Mouse (Mus musculus) hindbrain, postnatal 0 days (tissue): Measurements from ENCODE around the gene Dtd1. TPM values are rescaled to one million over a fixed set of nuclear protein-coding genes. Genes with fewer than 3 reads are reported as not detected.
"Not testable (repeated sequence)": the region's sequence is repeated elsewhere in the genome, so short reads cannot be mapped to it uniquely, and the experiment has no call there.

Experiments used
- ATAC-seq: fragments of 200-750 bp; cut with Nextera tagmentation; 2 replicates; pipeline ENCODE4 v1.8.0; 2017; ENCODE audit warnings: mild to moderate bottlenecking, moderate TSS enrichment, moderate library complexity
- DNase-seq: peaks from one replicate; pipeline ENCODE4 v3.0.0-alpha.2; 2015; ENCODE audit warnings: low spot score
- H3K27ac ChIP-seq: fragments of 300-500 bp; sonication (generic); 2 replicates; pipeline ENCODE4 v1.5.1; 2014; ENCODE audit warnings: mild to moderate bottlenecking
- H3K27me3 ChIP-seq: fragments of 300-500 bp; sonication (generic); 2 replicates; pipeline ENCODE4 v1.6.1; 2014; ENCODE audit warnings: low read length, mixed read lengths; ENCODE audit not compliant: insufficient read depth
- H3K36me3 ChIP-seq: fragments of 300-500 bp; sonication (generic); 2 replicates; pipeline ENCODE4 v1.6.1; 2014; ENCODE audit warnings: low read length, mixed read lengths; ENCODE audit not compliant: insufficient read depth
- H3K4me1 ChIP-seq: fragments of 300-500 bp; sonication (generic); 2 replicates; pipeline ENCODE4 v1.6.1; 2014; ENCODE audit warnings: antibody characterized with exemption, low read length, mixed read lengths; ENCODE audit not compliant: insufficient read depth
- H3K4me2 ChIP-seq: fragments of 300-500 bp; sonication (generic); 2 replicates; pipeline ENCODE4 v1.6.1; 2014; ENCODE audit warnings: low read depth, mild to moderate bottlenecking, low read length, moderate library complexity, mixed read lengths
- H3K4me3 ChIP-seq: fragments of 300-500 bp; sonication (generic); 2 replicates; pipeline ENCODE4 v1.5.1; 2014; ENCODE audit warnings: low read length
- H3K9ac ChIP-seq: fragments of 300-500 bp; sonication (generic); replicated peaks from 2 replicates; pipeline ENCODE4 v1.6.1; 2014; ENCODE audit warnings: mild to moderate bottlenecking, low read length, moderate library complexity, mixed read lengths
- H3K9me3 ChIP-seq: fragments of 300-500 bp; sonication (generic); 2 replicates; pipeline ENCODE4 v1.6.1; 2016; ENCODE audit warnings: low read length, mixed read lengths
- CTCF ChIP-seq: IDR thresholded peaks from 2 replicates; pipeline ENCODE4 v1.5.1; 2016; ENCODE audit warnings: antibody characterized with exemption, control low read depth, low read depth
- WGBS: fragments of 180-500 bp; shearing (Covaris S2); extraction: QIAGEN DNeasy Blood & Tissue Kit; methylation state at CpG from one replicate; pipeline ENCODE4 v1.1.7; 2014; 5-methylcytosine and 5-hydroxymethylcytosine counted together
- polyA plus RNA-seq: library from polyadenylated mRNA; unstranded; fragments of >200 nt; fragmentation: Nextera tagmentation; extraction: Ambion mirVana; gene quantifications from 2 replicates; pipeline ENCODE4 v1.2.1, GENCODE M21; 2015
- total RNA-seq: library from RNA; depleted of rRNA; stranded (reverse); fragments of >200 nt; gene quantifications from 2 replicates; pipeline ENCODE4 v1.2.3, GENCODE M21; 2014; rRNA removed

The Dtd1 gene
- total RNA-seq (63.4 and 68.5 TPM in 2 replicates), polyA plus RNA-seq (172 and 173 TPM in 2 replicates)

DNA sequence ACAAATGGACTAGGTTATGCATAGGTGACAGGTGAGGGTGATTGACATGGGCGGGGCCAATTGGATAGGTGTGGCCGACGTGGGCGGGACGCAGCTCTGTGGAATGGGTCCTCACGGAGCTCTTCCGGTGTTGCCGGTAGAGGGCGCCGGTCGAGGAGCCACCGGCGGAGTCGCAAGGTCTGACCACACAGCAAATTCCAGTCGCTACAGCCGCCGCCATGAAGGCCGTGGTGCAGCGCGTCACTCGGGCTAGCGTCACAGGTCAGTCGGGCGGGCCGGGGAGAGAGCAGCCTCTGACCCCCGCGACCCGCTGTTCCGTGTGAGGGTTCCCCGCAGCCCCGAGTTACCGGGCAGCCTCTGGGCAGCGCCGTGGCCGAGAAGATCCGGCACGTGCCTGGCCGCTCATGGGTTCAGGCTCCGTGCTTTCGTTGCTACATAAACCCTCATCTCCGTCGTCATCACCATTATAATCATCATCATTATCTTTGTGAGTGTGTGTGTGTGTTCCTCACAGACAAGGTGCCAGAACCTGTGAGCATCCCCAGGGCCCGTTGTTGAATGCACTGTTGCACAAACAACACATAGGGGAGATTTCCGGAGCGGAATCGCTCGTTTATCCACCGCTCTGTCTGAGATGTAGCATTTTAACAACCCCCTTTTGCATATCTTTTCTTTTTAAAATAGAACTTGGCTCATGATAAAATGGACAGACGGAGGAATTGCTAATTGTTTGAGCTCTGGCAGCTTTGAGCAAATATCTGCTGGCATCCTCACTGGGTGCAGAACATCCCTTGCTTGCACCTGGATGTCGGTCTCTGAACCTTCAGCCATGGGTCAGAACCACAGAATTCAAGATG lies at the start of gene Dtd1:
TSS of gene Dtd1 (plus strand) at position 67 of the 857 bp plus-strand sequence.
- WGBS = 1% methylated on average over 48 of the region's 50 CpGs
- H3K4me2 ChIP-seq = peak within 1 kb of the TSS; percentile 79
- H3K27me3 ChIP-seq = no peaks in the 10 kb centered on the region
- H3K4me1 ChIP-seq = no peaks in the 10 kb centered on the region
- DNase-seq (peak; percentile 91), ATAC-seq (peak; percentile 94)
- TF ChIP-seq CTCF = peak; percentile 90
- no peaks in the 10 kb centered on the region for H3K9me3 ChIP-seq
- H3K27ac ChIP-seq = peak within 1 kb of the TSS; percentile 88
- H3K4me3 ChIP-seq = peak within 1 kb of the TSS; percentile 67
- H3K36me3 ChIP-seq = no peaks in the 10 kb centered on the region; the same call in 1 of the 2 replicates
- peak within 1 kb of the TSS; percentile 82 for H3K9ac ChIP-seq

DNA sequence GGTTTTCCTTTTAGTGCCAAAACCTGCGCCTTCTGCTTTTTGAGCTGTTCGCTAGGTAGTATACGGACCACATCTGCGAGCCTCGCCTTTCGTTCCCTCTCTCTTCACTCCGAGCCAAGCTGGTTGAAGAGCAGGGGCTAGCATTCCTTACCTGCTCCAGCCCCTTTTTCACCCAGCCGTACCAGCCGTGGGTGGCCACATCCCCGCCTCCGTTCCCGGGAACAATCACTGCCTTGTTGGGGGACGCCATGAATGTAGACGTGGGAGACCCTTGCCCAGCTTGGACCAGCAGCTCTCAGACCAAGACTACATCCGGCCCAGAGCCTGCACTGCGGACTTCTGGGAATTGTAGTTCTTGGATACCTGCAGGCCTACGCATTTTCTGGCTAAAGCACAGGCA lies 49.2 kb upstream of the Dtd1 start, which contains the start of gene Rbbp9:
TSS of gene Rbbp9 (minus strand) at position 341 of the 400 bp plus-strand sequence.
- peak within 1 kb of the TSS; percentile 67 for H3K4me2 ChIP-seq
- peak; percentile 96 for ATAC-seq
- no peaks in the 10 kb centered on the region for H3K9me3 ChIP-seq
- peak within 1 kb of the TSS; percentile 58 for H3K4me3 ChIP-seq
- H3K4me1 ChIP-seq = no peaks in the 10 kb centered on the region; the same call in 1 of the 2 replicates
- H3K9ac ChIP-seq = peak within 1 kb of the TSS; percentile 74
- peaks cover 18% of the 10 kb centered on the region for H3K36me3 ChIP-seq
- TF ChIP-seq CTCF = no peak
- H3K27me3 ChIP-seq = no peaks in the 10 kb centered on the region
- H3K27ac ChIP-seq = peak within 1 kb of the TSS; percentile 80
- peak; percentile 91 for DNase-seq
- under 1% methylated on average over 17 of the region's 17 CpGs for WGBS

GRCm38 (mm10) chr2:144553905-144554304 lies 45.8 kb upstream of the Dtd1 start:
- Histone ChIP-seq H3K27me3 (no peaks in the 10 kb centered on the region), H3K4me1 (peaks cover 6% of the 10 kb centered on the region), H3K36me3 (no peaks in the 10 kb centered on the region), H3K9ac (no peak overlapping the region), H3K4me3 (no peak overlapping the region), H3K4me2 (no peak overlapping the region), H3K27ac (no peak overlapping the region), H3K9me3 (no peaks in the 10 kb centered on the region)
- WGBS = 94% methylated on average over 3 of the region's 3 CpGs
- DNase-seq (no peak), ATAC-seq (no peak)
- TF ChIP-seq CTCF = no peak

GRCm38 (mm10) chr2:144555286-144555819 lies 44.3 kb upstream of the Dtd1 start:
- no peak for TF ChIP-seq CTCF
- ATAC-seq = no peak
- Histone ChIP-seq H3K9ac (peak overlapping the region; percentile 58), H3K4me3 (peak overlapping the region; percentile 83), H3K27me3 (no peaks in the 10 kb centered on the region), H3K9me3 (no peaks in the 10 kb centered on the region), H3K4me2 (peak overlapping the region; percentile 81), H3K27ac (peak overlapping the region; percentile 90), H3K4me1 (peaks cover 6% of the 10 kb centered on the region), H3K36me3 (no peaks in the 10 kb centered on the region)
- 2% methylated on average over 14 of the region's 14 CpGs for WGBS
- peak; percentile 5 for DNase-seq

DNA sequence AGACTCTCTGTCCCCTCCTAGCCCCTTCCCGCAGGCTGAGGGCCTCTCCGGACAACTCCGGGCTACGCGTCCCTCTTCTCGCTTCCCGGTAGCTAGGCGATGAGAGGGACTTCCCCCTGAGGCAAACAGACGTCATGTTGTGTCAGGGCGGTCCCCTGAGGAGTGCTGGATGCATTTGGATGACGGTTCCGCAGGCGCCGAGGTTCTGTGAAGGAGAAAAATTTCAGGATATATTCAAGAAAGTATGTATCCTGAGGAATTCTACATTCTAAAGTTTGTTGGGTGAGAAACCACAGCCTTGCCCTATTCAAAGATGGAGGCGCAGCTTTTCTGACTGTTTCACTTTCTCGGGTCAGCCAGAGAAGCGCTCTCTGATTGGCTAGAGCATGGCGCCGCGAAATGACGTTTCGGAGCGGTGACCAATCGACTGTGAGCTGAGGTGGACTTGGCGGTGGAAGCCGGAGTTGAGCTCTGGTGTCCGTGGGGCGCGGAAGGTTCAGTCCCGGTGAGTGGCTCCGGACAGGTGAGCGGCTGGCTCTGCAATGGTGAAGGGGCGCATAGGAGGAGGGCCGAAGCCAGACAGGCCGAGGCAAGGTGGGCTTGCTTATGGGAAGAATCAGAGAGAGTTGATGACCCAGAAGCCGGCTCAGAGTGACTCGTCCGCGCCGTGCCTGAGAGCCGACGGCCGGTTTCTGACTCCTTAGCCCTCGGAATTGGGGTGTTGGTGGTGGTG lies 43.7 kb upstream of the Dtd1 start, which contains the start of gene Sec23b:
TSS of gene Sec23b (plus strand) at position 410 of the 733 bp plus-strand sequence.
- H3K4me2 ChIP-seq = peak within 1 kb of the TSS; percentile 81
- no peak; the same call in 1 of the 2 replicates for TF ChIP-seq CTCF
- H3K9me3 ChIP-seq = no peaks in the 10 kb centered on the region
- peaks cover 6% of the 10 kb centered on the region for H3K4me1 ChIP-seq
- DNase-seq (peak; percentile 98), ATAC-seq (peak; percentile 98)
- no peaks in the 10 kb centered on the region for H3K27me3 ChIP-seq
- peak within 1 kb of the TSS; percentile 83 for H3K4me3 ChIP-seq
- WGBS = under 1% methylated on average over 44 of the region's 44 CpGs
- peak within 1 kb of the TSS; percentile 58 for H3K9ac ChIP-seq
- no peaks in the 10 kb centered on the region for H3K36me3 ChIP-seq
- H3K27ac ChIP-seq = peak within 1 kb of the TSS; percentile 90

- peaks cover 42% of the 10 kb centered on the region for H3K36me3 ChIP-seq
- H3K27me3 ChIP-seq = no peaks in the 10 kb centered on the region
- no peak overlapping the region for H3K27ac ChIP-seq
- no peak overlapping the region for H3K4me2 ChIP-seq
- 82% methylated on average over 4 of the region's 4 CpGs for WGBS
- no peaks in the 10 kb centered on the region for H3K9me3 ChIP-seq
- no peaks in the 10 kb centered on the region for H3K4me1 ChIP-seq
- ATAC-seq (no peak), DNase-seq (no peak)
- no peak overlapping the region for H3K4me3 ChIP-seq
- H3K9ac ChIP-seq = no peak overlapping the region
- peak; percentile 43 for TF ChIP-seq CTCF
These were observed 11.0 kb upstream of the Dtd1 start for GRCm38 (mm10) chr2:144588723-144589122.

- not testable (repeated sequence) for H3K4me2 ChIP-seq, DNase-seq, H3K4me3 ChIP-seq, ATAC-seq, H3K9ac ChIP-seq, H3K9me3 ChIP-seq, H3K4me1 ChIP-seq, H3K27me3 ChIP-seq, H3K36me3 ChIP-seq, H3K27ac ChIP-seq
- WGBS = 67% methylated on average over 8 of the region's 8 CpGs
These were observed 6.7 kb upstream of the Dtd1 start for GRCm38 (mm10) chr2:144593036-144593435.
